Mouse (Mus musculus) ovary, postnatal 10 days (tissue): Measurements from ENCODE around the gene Lcn11.
"Not testable (repeated sequence)": the region's sequence is repeated elsewhere in the genome, so short reads cannot be mapped to it uniquely, and the experiment has no call there.

Experiments
- DNase-seq: peaks from one replicate; pipeline ENCODE4 v3.0.0; 2022; ENCODE audit warnings: low spot score

Lcn11 gene

DNA sequence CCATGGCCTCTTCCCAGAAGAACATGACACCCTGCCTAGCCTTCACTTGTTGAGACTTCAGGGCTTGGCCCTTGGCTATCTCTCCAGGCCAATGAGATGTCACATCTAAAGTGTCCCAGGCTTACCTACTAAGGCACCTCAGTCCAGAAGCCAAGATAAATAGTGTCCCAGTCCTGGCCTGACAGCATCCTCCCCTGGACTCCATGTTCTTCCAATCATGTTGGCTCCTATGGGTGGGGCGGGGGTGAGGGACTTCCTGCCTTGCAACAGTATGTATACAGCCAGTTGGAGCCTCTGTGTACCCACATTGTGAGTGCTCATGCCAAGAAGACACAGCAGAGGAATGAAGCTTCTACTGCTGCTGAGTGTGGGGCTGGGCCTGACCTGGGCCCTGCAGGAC is at the start of gene Lcn11:
Lcn11 (plus strand) TSS at position 301 of the 400 bp plus-strand sequence.
- DNase-seq, result no peak

DNA sequence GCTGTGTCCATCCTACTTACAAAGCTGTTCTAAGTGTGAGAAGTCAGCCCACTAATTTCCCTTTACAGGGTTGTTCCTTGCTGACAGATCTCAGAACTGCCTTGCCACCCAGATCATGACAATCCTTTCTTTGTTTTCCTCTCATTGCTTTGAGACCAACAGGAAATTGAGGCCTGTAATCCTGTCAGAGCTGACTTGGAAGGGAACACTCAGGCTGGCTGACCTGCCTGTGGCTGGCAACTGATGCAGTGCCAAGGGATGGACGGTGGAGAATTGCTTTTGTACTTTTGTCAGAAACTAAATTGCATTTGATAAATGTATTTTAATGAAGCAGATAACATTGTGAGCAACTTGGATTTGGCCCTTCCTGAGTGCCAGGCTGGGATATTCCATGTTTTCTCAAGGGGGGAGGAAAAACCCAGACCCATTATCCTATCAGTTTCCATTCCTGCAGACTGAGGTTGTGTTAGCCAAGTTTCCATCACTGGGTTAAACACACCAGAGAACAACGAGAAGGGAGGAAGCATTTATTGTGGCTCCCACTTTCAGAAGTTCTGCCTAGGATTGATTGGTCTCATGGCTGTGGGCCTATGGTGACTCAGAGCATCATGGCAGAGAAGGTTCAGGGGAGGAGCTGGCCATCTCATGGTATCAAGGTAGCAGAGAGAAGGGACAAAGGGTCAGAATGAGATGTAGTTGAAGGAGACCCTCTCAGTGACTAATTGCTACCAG is 43.5 kb upstream of the Lcn11 start:
- no peak for DNase-seq

DNA sequence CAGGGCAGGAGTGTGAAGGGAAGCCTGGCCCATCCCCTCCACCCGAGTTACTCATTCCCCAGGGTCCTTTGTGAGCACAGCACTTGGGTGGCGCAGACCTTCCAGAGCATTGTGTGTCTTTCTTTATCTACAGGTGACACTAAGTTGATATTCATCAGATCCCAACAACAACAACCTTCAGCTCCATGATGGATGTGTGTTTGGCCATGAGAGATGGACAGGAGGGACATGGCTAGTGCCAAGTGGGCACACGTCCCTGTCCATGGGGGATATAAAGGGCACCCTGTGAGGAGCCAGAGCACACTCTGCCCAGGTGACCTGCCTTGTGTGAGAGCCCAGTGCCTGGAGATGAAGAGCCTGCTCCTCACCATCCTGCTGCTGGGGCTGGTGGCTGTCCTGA is 40.1 kb upstream of the Lcn11 start, which contains the start of gene Obp2b:
Obp2b (plus strand) TSS at position 301 of the 400 bp plus-strand sequence.
- not testable (repeated sequence) for DNase-seq

DNA sequence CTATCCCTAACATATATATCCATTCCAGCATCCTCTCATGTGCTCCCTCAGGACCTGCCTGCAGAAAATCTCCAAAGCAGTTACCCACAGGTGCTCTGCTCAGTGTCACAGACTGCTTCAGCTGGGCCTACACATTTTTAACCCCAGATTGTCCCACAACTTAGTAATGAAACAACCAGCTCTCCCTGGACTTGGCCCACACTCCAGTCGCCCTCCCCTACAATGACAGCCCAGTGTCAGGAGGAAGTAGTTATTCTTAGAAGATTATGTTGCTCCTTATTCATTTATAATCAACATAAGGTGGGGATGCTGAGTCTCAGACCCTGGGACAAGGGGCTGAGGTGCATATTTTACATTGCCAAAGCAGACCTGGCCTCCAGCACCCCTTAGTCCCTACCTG is 35.1 kb upstream of the Lcn11 start:
- no peak for DNase-seq

DNA sequence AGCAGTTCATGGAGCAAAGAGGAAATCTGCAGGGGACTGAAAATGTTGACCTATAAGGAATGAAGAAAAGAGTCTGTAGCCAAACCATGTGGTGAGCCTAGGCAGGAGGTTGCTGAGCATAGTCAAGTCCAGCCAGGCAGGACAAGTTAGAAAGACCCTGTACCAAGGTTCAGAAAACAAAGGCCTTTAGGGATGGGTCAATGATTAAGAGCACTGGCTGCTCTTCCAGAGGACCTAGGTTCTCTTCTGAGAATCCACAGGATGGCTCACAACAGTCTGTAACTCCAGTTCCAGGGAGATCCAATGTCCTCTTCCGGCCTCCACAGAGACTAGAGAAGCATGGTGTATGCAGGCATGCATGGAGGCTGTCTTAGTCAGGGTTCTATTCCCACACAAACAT is 22.6 kb upstream of the Lcn11 start:
- no peak for DNase-seq

DNA sequence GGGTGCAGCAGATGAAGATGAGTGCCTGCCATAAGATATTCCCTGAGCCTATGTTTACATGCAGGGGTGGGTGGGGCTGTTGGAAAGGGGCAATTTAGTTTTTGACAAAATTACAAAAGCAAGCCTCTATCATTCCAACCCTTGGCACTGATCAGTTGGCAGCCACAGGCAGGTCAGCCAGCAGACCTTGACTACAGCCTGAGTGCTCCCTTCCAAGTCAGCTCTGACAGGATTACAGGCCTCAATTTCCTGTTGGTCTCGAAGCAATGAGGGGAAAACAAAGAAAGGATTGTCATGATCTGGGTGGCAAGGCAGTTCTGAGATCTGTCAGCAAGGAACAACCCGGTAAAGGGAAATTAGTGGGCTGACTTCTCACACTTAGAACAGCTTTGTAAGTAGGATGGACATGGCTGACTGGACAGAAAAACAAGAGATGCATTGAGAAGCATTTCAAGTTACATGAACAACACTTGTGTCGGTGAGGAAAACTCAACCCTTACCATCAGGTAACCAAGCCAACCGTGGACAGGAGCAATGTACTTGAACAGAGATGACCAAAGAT is 18.7 kb upstream of the Lcn11 start:
- DNase-seq, result no peak

DNA sequence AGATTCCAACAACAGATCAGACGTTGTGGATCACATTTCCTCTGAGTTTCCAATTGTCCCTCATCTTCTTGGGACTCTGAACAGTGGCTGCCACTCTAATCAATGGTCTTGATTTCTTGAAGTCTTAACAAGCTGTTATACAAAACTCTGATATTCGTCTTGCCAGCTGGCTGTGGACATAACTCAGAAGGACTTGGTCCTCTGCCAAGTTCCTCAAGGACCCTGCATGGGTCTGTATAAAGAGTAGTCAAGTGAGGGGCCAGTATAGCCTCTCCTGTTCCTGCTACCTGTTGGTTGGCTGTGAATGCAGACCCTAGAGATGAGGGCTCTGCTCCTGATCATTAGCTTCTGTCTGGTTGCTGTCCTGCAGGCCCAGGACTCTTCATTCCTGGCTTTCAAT is 11.5 kb upstream of the Lcn11 start, which contains the start of gene Lcn3:
Lcn3 (plus strand) TSS at position 301 of the 400 bp plus-strand sequence.
- no peak for DNase-seq

DNA sequence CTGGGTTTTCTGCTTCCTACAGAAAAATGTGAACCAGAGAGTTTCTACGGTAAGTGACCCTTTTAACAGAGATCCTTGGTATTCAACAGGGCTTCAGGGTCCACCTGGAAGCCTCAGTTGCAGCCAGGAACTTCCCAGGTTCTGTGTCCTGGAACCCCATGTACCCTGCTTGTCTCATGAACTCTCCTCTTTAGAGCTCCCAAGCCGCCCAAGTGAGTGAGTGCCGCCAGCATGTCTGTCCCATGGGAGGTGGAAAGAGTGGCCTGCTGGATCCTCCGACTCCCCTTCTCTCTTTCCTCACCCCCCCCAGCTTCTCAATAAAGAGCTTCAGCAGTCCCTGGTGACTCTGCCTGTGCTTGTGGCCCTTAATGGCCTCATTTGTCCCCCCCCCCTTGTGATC is 9.1 kb upstream of the Lcn11 start:
- no peak for DNase-seq

DNA sequence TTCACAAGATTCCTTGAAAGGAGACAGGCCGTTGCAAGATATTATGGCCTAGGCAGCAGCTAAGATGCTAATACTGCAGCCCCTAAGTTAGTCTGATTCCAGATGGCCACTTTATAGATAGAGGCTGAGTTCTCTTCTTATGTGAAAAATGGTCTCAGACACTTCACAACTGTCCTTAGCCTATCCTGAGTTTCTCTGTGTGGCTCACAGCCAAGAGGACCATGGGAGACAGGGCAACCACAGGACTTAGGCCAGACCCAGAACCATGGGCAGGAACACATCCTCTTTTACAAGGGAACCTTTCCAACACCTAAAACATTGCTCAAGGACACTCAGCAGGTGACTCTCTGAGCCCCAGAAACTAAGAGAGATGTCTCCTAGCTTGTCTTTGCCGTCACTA is 3.3 kb upstream of the Lcn11 start:
- DNase-seq, result no peak

DNA sequence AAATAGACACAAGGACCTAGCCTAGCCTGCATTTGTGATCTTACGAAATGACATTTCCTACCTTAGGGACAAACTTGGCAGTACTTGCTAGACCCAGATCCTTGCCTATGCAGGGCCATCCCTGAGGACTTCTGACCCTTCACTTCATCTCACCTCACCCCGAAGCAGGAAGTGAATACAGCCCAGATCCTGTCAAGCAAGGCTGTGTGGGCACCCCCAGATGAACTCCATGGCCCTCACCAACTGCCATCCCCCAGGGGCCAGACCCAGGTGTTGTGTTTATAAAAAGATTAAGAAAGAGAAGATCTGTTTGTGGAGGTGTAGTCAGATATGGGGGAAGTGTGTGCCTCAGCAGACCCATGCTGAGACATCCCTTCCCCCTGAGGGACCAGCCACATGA is 2.2 kb upstream of the Lcn11 start:
- no peak for DNase-seq

DNA sequence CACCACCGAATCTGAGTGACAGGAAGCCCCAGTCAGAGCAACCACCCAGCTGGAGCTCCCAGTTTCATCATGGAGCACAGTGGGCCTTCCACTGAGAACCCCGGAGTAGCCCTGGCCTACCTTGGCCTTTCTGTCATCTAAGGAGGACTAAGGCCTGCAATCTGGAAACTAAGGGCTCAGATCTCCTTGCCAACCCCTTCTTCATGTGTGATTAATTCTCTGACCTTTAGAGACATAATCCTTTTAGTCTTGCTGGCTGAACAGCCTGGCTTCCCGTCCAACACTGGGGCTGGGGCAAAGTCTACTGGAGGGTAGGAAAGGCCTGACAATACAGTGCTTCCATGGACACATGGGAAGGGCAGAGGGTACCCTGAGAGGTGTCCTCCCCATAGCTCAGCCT is 826 bp upstream of the Lcn11 start:
- no peak for DNase-seq

DNA sequence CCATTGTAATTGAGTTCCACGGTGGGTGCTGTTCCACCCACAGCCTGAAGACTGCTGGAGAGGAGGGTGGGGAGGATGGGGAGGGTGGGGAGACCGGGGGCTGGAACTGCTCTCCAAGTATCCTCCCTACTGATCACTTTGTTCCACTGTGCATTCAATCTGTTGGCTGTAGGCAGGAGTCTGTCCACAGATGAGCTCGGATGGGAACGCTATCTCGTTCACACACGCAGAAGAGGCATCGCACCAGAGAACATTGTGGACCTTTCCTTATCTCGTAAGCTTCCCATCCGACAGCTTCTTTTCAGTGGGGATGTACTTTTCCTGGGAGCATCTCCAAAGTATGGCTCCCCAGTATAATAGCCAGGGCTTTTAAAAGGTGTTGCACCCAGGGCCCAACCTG is 2.3 kb downstream of the Lcn11 start:
- no peak for DNase-seq

DNA sequence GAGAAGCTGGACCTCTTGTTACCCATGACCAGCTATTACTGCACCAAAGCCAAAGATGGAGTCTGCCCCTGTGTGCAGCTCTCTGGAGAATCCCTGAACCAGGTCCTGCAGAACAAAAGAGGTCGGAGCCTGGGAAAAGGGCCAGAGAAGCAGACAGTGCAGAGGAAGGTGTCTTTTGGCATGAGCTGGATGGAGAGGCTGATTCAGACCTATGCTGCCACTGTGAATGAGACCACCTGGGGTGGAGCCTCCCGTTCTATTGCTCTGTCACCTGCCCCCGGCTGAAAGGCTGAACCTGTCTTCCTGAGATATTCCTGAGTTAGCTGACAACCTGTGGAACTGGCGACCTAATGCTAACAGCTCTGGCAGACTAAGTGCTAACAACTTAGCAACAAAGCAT is 4.1 kb downstream of the Lcn11 start:
- no peak for DNase-seq

DNA sequence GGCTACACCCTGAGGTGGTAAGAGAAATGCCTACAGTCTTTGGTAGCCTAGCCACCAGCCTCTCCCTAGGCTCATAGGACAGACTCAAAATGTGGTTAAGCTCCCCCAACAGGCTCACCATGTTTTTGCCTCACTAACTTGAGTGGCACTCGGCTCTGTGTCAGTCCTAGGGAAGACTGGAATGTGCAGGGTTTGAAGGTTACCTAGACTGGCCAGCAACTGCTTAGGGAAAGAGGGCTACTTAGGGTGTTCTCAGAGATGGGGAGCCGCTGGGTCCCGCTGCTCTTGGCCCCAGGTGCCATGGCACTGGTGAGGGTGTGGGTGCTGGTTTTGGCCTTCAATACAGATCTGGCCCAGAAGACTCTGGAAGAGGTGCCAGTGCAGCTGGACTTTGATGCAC is 5.1 kb downstream of the Lcn11 start, which contains the start of gene Gm13539:
Gm13539 (plus strand) TSS at position 301 of the 400 bp plus-strand sequence.
- no peak for DNase-seq

DNA sequence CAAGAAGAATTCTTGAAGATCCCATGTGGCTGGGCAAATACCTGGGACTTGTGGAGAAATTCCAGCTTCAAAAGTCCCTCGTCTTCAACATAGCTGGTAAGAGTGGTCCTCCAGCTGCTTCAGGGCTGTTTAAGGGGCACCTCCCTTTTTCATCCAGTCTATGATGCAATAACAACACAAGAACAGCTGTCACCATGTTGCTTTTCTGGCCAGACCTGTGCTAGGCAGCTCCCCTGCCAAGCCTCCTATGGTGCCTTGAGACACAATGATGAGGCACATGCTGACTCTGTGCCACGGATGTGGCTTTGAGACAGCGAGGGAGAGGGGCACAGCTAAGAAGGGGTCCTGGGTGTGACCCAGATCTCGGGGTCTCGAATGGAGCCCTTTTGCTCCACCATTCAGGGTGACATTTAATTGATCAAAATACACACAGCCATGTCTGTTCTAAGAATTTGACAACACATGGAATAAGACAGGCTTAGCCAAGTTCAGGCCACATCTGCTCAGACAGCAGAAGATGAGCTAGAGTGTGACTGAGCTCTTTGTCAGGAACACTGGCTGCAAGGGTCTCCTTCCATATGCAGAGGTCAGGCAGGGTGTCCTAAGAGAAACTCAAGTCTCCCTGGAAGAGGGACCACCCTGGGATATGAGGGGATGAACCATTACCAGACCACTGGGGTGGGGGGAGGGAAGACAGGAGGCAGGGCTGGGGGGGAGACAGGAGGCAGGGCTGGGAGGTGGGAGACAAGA is 8.9 kb downstream of the Lcn11 start:
- no peak for DNase-seq

DNA sequence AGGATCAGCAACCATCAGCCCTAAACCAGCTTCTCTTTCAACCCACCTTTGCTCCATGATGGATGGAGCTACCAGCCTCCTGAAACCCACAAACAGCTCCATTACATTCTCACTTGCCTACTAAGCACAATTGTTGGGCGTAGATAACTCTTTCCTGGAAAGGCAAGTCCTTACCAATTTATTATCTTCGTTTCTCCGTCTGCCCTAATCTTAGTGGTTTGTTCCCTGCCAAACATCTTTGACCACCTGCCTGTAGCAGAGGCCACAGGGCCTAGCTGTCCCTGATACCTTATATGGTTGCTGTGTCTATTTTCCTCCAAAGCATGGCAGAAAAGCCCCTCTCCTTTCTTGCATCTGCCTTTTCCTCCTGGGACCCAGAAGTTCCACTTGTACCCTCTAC is 12.3 kb downstream of the Lcn11 start:
- DNase-seq, result no peak

DNA sequence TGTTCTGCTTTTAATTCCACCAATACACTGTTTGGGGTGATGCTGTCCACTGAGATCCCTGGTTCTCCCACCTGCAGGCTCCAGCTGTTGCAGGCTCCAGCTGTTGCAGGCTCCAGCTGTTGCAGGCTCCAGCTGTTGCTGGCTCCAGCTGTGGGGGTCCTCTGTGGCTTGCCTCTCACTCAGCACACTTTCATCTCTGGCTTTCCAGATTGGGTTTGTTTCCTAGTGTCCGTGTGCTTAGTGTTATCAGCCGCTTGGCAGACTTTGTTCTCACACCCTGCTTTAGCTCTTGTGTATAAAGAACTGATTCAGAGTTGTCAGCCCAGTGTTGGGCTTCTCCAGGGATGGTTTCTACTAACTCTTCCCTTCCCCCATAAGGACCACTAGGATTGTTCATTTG is 20.8 kb downstream of the Lcn11 start:
- DNase-seq, result no peak

DNA sequence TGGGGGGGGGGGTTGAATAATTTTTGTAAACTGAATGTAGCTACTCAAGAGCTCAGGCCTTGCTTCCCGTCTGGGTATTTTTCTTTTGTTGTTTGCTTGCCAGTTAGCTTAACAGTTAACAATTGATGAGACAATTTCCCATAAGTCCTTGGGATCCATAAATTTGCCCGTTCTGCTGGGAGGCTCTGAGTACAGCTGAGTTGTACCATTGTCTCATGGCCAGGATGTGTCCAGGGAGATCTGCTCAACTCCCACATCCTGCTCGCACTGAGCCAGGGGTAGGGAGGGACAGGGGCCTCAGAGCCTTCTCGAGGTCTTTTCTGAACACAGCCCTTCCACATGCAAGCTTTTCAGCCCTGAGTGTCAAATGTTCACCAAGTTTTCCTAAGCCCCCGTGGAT is 21.2 kb downstream of the Lcn11 start:
- DNase-seq, result no peak

DNA sequence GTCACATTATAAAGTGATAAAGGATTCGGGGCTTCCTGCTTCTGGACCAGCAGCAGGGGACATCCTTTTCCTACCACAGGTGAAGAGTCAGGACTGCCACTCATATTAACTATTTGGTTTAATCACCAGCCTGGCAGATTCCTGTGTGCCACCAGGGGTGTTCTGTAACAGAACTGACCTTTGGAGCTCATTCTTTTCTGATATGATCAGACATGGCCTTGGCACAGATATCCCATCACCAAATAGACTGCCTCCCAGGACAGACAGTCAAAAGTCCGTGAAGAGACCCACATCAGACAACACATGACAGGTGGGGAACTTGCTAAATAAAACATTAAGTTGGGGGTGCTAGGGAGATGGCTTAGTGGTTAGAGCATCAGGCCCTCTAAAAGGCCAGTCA is 34.9 kb downstream of the Lcn11 start:
- DNase-seq, result no peak

DNA sequence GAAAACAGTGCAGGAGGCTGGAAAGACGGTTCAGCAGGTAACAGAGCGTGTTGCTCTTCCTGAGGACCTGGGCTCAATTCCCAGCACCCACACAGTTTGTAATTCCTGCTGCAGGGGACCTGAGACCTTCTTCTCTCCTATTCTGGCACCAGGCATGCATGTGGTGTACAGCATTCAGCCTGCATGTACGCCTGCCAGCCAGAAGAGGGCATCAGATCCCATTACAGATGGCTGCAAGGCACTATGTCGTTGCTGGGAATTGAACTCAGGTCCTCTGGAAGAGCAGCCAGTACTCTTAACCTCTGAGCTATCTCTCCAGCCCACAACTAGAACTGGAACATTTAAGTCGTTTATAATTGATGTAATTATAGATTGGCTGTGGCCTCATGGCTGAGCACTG is 36.5 kb downstream of the Lcn11 start:
- no peak for DNase-seq

DNA sequence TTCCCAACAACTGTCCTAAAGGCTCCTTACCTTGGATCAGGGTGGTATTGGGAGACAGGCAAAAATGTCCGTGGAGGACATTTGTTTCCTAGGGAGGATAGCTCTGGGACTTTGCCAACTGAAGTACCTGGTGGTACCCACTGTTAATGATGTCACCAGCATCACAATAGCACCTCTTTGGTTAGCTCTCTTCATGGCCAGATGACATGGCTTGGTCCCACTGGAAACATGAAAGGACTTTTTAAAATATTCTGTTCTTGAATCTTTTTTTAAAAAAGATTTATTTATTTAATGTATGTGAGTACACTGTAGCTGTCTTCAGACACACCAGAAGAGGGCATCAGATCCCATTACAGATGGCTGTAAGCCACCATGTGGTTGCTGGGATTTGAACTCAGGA is 38.9 kb downstream of the Lcn11 start, which contains the start of gene Glt6d1:
Glt6d1 (minus strand) TSS at position 101 of the 400 bp plus-strand sequence.
- DNase-seq, result not testable (repeated sequence)

DNA sequence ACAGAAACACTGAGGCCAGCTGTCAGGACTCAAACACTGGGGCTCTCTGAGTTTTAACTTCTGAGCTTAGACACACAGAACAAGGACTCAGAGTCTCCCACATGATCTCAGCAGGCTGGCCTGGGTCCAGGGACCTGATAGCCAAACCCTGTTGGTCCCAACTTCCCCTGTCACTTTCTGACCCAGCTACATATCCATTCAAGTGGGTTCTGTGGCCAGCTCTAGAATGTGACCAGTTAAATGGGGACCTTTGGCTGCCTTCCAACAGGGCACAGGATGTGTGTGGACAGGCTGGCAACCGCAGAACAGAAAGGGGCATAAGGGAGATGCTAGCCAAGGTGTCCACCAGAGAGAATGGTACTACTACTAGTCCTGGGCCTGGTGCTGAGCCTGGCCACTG is 46.0 kb downstream of the Lcn11 start, which contains the start of gene Lcn9:
Lcn9 (plus strand) TSS at position 348 of the 400 bp plus-strand sequence.
- DNase-seq, result no peak

DNA sequence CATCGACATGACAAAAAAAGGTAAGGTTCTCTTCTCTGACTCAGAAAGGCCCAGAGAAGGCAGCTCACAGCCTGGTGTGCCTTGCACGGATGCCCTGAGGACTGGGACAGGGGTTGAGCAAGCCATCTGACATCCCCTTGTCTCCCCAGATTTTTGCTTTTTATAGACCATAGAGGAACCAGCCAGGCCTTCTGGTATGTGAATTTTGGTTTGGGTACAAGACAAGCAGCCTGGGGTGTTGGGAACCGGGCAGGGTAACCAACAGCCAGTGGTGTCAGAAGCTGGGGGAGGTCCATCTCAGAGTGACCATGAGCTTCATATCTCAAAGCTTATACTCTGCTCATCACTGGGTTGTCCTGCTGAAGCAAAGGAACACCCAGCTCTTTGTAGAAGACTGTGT is 47.9 kb downstream of the Lcn11 start:
- no peak for DNase-seq
